Mouse (Mus musculus): ENCODE measurements around the gene Clk4.

The Clk4 gene

GRCm38 (mm10) chr11:51311846-51312245 is 50.3 kb downstream of the Clk4 start:
- DNase-seq = no peak

- DNase-seq = peak; percentile 92
Observed at GRCm38 (mm10) chr11:51315991-51316810, 54.7 kb downstream of the Clk4 start.

GRCm38 (mm10) chr11:51320609-51321008 is 59.1 kb downstream of the Clk4 start:
- no peak for DNase-seq

GRCm38 (mm10) chr11:51326908-51327307 is 65.4 kb downstream of the Clk4 start:
- DNase-seq = peak; percentile 45

GRCm38 (mm10) chr11:51328387-51328942 is 66.9 kb downstream of the Clk4 start:
- no peak for DNase-seq

DNA sequence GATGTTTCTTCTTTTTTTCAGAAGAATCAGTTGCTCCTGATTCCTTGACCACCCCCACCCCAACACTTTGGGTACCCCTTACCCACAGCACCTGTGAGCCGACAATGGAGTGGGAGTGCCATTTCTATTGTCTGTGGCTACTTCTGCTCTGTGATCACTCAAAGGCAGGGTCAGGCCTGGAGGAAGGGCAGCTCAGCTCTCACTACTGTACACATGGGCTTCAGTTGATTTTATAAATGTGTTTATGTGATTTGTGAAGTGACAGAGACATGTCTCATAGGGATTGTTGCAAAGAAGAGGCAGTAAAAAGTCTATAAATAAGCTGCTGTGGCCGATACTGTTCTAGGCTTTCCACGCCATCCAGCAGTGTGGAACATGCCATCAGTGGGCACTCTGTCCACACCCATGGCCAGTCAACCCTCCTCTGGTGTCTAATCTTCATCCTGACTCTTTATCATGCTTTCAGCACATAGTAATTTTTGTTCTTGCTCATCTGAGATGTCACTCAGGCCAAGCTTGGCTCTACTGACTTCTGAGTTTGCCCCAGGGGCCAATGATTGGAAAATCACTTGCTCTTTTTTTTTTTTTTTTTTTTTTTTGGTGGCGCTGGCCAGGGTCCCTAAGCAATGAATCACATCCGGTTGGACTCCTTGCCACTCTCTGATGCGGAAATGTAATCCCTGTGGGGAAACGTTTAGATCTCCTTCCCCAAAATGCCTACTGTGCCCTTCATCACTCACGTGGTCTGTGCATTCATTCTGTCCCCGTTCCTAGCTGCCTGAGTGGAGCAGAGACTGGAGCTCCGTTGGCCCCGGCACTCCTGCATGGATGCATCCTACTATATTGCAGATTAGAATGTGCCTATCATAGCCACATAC is 68.5 kb downstream of the Clk4 start:
- no peak for DNase-seq
